Mouse (Mus musculus) layer of hippocampus, postnatal 10 days (tissue): ENCODE measurements at regions not wholly inside any gene's neighbourhood (a gene's known extent, or its start where the extent isn't known, plus 50 kb on each side); places are given as distances from the start of the nearest gene placed in this dataset.

Experiments used
- DNase-seq, 2 experiments: peaks; one replicate each; pipeline ENCODE4 v3.0.0; 2021; ENCODE audit warnings: low spot score in 2 of 2

DNA sequence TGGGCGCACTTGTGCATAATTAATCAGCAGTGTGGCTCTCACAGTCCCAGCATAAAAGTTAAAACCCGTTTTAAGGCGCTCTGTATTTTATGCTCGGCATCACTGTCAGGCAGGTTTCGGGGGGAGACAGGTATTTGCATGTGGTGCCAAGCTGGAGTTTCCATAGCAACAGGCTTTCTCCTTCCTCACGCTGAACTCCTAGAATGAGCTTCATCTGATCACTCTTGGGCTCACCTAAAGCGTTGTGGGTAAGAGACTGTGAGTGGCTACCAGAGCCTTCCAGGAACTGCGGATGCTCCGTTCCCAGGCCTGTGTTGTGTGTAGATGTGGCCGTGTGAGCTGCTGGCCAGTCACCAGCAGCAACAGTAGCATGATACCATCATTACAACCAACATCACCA lies 161.5 kb downstream of the Ajap1 start:
- no peak for DNase-seq

DNA sequence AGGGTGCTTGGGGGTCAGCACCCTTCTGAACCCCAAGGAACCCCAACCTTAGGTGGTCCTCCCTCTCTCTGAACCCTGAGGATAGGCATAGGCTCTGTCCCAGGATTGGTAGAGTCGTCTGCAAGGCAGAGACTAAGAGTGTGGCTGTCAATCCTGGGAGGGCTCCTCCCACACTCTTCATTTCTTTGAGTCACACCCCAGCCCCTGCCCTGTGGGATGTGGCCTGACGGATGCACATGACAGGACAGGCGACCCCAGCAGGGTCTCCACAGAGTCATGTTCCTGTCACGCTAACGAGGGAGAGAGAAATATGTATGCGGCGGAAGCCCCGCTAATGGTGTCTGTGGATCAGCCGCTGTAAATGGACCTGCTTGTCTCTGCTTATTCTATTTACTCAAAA lies 162.0 kb downstream of the Ajap1 start:
- no peak for DNase-seq

DNA sequence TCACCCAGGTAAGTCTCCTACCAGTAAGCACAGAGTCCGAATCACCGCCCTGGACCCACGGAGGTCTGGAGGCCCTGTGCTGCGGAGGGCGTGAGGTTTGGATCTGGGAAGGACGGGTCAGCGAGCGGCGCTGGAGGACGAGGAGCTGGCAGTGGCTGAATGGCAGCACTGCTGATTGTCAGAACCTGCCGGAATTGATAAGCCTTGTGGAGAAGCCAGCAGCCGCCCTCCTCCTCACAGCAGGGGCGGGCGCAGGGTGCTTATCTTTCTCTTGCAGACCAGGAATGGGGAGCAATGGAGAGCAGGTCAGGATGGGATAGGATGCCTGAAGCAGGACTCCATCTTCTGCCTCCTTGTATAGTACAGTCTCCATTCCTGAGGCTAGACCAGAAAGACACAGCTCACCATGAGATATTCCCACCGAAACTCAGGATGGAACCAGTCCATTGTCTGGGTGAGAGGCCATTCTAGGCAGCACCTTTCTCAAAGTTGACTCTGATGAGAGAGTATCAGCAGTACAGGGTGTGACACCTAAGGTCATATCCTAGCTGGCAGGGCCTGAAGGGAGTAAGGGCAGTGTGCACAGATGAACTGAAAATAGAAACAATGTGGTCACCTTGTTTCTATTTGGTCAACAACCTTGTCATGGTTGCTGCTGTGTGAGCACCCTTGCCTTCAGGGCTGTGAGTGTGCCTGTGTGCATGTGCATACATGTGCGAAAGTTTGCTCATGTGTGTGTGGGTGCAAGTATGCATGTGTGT lies 165.5 kb downstream of the Ajap1 start:
- no peak for DNase-seq

DNA sequence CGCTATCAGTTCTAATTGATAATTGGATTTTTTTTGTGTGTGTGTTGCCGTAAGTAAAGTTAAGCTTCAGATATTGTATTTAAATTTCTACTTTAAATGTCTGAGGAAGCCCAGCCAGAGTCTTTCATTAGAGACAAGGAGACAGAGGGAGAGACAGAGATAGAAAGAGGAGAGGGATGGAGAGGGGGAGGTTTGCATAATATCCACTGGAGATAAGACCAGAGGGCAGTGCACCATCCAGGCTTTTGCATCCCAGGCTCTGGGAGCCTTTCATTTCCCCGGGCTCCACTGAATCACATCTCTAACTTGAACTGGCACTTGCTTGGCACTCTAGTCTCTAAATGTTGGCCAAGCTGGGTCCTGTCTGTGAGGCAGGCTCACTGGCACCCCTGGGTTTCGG lies 166.1 kb downstream of the Ajap1 start:
- no peak for DNase-seq

DNA sequence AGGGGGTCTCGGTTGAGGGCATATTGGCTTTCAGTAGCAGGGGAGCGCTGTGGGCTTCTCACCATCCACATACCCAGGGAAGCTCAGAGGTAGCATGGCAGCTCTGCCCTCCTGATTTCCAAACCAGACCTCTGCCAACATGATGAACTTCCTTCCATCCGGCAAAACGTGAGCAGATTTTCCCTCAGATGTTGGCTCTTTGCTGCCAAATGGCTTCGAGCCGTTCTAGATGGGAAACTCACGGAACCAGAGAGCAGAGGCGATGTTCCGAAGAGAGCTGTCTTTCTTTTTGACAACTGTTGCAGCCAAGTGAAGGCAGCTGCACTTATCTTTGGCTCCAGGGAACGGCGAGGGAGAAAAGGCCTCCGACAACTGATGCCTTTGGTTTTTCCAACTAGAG lies 168.7 kb downstream of the Ajap1 start:
- peak; percentile 34 to 54 for DNase-seq

DNA sequence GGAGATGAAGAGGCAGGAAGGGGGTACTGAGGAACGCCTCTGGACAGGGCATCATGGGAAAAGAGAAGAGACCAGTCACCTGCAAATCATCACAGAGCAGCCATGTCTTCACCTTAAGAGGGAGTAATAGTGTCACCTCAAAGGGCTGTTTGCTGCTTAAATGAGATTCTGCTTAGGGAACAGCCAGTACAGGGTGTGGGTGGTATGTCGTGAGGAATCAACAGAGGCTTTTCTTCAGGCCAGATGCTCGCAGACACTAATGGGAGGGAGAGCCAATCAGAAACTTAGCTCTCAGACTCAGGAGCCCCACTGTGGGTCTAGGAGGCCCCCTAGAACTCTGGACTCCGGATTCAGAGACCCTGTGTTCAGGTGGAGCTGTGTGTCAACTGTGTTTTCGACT lies 171.0 kb downstream of the Ajap1 start:
- no peak for DNase-seq

DNA sequence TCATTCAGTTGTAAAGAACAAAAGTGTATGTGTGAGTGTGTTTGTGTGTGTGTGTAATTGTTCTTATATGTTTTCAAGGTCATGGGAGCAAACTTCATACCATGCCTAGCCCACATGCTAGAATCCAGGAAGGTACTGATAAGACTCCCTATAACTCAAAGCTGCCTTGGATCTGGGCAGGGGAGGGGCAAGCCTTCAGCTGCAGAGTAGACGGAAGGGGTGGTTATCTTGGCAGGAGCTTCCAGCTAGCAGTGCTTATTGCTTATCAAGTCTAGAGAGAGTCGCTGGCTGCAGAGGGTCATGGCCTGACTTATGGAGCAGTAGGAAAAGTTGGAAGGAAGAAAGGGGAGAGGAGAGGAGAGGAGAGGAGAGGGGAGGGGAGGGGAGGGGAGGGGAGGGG lies 172.0 kb downstream of the Ajap1 start:
- no peak for DNase-seq

DNA sequence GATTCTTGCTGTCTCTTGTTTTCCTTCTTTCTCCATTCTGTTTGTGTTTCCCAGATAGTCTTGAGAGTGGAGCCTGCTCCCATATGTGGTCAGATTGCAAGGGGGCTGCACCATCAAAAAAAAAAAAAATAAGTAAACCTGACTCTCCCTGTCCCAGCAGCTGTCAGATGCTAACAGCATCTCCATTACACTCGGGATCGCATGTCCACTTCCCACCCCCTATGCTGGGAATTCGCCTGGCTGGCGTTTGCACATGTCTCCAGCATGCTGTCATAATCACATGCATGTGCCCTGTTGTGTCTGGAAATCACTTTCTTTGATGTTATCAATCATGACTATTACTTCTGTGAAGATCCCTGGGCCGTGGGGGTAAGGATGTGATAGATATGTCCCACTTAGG lies 179.1 kb downstream of the Ajap1 start:
- DNase-seq = no peak

DNA sequence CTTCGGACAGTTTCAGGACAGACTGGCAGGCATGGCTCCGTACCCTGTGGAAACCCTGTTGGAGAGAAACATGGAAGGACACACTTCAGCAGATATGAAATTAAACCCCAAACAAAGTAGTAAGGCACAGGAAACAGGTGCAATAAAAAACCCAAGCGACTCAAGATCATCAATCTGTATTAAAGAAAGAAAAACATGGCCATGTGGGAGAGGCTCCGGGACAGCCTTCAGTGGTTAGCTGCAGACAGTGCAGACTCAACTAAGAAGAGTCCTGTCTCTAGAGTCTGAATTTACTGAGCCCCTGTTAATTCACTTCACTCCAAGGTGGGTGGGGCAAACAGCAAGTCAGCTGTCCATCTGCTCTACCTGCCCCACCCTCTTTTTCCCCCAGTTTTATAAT lies 179.8 kb downstream of the Ajap1 start:
- DNase-seq = no peak

DNA sequence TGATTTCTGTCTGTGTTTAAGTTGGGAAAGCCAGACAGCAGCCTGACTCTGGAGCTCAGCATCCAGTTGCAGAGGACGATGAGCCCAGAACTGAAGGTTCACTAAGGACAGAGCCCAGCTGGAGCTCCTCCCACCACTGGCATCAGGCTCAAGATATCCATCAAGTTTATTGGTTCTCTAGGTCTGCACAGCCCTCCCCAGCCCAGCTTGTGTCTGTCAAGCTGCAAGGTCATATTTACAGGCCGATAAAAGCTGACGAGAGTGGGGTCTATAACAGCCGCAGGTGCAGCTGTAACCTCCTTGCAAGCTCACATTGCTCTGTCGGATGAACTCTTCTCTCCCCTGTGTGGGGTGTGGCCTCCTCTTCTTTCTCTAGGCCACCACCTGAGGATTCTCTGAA lies 184.3 kb downstream of the Ajap1 start:
- DNase-seq = no peak

DNA sequence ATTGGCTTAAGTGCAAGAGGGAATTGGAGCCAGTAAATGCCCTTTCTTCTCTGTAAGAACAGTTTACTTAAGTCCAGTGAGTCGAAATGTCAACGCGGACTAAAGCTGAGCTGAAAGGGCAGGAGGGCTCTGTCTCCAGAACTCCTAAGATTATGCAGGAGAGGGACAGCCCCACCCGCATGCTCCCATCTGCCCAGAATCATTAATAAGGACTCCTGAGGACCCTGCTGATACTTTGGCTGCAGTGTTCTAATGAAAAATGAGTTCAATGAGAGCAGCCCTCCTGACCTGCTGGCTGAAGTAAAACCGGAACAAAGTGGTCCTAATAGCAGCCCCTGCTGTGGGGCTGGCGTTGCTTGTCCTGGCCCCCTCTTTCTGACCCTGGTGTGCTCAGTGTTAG lies 187.8 kb downstream of the Ajap1 start:
- no peak for DNase-seq

DNA sequence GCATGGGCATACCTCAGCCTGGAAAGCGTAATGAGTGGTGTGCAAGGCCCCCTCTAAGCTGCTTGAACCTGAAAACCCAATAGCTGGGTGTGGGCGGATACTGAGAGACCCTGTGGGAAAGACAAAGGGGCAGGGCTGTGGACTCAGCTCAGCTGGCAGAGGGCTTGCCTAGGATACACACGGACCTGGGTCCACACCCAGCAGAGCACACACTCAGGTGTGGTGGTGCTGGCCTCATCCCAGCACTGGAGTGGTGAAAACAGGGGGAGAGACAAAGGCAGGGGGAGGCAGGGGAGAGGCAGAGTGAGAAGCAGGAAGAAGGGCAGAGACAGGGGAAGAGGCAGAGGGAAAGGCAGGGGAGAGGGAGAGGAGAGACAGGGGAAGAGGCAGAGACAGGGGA lies 189.5 kb downstream of the Ajap1 start:
- no peak for DNase-seq

DNA sequence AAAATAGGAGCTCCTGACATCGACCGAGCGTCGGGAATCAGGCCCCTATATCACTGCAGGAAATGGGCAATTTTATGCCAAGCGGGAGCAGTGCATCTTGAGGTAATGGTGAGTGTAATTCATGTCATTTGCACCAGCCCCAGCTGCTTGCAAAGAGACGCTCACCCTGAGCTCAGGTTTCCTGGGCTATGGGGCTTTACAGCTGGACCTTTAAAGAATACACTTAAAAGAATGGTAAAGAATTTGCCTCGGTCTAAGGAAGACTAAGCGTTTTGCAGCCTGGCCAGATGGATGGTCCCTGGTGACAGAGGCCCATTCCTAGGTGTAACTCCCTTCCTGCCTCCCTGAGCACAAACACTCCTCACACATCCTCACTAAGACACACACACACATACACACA lies 194.2 kb downstream of the Ajap1 start:
- no peak for DNase-seq

DNA sequence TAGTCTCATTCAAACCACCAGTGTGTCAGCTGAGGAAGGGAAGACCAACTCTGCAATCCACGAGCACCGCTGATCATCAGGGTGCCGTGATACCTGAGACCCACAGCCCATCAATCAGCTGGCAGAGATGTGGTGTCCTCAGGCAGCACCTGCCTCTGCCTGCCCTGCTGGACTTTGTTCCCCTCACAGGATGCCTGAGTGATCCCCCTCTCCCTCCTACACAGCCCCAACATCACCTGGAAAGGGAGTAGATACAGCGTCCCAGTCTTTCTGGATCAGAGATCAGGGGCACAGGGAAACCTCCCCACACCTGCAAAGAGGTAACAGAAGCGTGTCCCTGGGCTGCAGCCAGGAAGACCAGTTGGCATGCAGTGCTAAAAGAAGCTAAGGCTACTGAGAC lies 198.4 kb downstream of the Ajap1 start:
- DNase-seq = no peak

DNA sequence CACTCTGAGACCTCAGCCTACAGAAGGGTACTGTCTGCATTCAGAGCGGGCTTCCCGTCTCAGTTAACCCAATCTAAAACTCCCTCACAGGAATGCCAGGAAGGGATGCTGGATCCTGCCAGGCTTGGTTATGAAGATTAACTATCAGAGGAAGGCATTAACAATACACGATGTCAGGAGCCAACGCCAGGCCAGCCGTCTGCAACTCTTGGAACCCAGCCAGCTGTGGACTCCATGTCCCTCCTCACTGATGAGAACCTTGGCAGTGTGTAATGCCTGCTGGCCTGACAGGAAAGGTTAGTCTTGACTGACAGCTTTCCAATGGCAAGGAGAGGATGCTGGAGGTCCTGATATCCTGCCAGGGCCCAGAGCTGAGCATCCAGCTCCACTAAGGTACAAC lies 206.0 kb downstream of the Ajap1 start:
- DNase-seq = no peak

DNA sequence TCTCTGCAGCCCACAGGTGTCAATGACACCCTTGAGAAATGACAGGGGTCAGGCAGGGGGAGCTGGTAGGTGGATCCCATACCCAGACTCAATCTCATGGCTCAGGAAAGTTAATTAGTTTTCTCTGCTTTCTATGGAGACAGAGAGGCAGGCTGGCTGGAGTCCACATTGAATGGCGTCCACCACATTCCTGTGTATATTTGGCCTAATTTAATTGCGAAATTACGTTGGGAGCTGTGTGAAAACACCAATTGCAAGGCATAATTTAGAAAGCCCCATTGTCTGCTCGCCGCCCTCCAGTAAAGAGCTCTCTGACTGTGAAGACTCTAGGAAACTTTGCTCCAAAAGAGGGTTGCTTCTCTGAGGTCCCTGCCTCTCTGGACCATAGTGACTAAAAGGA lies 211.2 kb downstream of the Ajap1 start:
- no peak for DNase-seq

DNA sequence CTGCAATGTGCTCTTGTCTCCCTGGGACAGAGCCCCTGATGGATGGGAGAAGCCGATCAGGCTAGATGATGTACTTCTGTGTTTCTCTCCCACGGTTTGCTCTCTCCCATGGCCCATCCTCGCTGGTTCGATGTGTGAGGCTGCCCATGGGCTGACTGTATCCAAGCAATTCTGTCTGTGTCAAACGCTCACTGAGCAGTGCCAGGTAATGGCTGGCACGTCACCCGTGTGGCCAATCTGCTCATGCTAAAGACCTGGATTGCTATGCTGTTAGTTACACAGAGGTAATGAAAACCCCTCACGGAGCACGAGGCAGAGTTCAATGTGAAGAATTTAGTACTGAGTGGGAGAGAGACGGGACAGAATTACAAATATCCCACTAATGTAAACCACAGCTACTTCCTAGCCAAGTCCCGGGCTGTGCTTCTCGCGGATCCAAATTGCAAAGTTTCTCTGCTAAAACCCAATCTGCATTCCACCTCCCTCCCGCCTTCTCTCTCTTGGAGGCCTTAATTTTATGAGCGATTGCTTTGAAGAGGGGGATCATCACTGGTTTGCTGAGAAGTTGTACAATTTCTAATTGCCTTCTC lies 219.3 kb downstream of the Ajap1 start:
- peak in 1 of 2 experiments; percentile 21 for DNase-seq

DNA sequence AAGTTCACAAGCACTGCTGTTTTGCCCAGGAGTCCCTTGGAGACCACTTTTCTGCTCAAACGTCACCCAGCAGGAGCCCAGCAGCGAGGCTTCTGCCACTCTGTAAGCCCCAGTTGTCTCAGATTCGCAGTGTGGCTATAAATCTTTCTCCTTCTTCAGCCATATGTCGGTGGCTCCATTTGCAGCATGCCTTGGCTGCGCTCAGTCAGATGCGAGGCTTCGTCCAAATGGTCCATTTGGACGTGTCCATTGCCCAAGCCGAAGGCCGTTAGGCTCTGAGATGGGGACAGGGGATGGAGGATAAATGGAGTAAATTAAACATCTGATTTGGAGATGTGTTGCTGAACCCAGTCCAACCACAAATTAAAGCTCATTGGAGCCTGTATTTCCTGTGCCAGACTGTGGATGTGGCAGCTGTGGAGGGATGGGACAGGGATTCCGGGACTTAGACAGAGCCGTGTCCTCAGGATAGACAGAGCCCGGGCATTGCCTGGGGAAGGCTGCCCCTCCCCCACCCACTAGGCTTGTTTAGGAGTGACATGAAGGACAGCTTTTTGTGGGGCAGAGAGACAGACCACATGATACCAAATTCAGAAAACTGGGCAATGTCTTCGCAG lies 221.6 kb downstream of the Ajap1 start:
- peak; percentile 6 to 23 for DNase-seq

DNA sequence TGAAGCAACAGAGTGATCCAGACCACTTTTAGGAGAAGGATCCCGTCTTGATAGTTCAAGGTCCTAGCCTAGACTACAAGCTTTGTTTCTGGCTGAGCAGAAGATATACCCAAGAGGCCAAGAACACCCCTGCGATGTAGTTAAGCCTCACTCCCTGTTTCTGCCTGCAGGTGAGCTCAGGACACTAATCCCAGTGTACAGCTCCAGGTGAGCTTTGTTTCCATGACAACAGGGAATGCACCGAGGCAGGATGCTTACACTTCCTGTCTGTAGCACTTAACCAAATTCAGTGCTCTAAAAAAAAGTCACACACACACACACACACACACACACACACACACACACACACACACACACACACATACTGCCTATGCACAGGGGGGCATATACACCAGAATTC lies 230.7 kb downstream of the Ajap1 start:
- DNase-seq = no peak

DNA sequence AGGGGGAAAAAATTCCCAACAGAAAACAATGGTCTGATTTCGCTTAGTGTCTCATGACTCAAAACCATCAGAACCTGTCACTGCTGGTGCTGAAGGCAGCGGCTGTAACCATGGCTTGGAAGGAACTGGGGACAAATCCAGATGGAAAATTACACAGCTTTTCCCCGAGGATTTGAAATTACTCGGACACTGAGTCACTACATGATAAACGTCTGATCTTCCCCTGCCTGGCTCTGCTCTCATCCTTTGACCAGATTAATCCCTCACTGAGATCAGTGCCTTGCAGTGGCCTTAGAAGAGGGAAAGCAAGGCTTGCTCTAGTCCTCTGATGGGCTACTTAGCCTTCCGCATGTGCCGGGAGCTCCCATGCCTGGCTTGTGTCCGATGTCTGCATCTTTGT lies 231.3 kb downstream of the Ajap1 start:
- no peak for DNase-seq

DNA sequence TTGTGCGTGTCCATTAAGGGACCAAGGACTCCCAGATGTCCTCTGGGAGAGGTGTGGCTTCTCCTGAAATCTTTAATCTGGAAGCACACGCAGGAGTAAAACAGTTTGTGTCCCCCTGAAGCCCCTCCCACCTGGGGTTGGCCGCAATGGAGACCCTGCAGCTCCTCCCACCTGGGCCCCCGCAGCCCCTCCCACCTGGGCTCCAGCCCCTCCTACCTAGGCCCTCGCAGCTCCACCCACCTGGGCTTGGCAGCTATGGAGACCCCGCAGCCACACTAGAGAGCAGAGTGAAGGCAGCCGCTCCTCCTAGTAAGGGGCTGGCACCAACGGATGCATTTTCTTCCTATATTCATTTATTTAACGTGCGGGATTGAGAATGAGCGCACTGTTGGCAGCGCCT lies 245.9 kb downstream of the Ajap1 start:
- DNase-seq = no peak

DNA sequence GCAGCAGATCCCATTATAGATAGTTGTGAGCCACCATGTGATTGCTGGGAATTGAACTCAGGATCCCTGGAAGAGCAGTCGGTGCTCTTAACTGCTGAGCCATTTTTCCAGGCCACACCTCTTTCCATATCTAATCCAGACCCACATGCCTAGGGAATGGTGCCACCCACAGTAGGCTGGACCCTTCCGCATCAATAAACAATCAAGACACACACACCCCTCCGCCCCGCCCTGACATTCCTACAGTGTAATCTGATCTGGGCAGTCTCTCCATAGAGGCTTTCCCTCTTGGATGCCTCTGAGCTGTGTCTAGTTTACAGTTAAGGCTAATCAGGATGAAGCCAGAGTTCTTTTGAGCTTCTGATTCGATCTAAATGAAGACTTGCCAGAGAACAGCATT lies 248.8 kb downstream of the Ajap1 start:
- no peak for DNase-seq

DNA sequence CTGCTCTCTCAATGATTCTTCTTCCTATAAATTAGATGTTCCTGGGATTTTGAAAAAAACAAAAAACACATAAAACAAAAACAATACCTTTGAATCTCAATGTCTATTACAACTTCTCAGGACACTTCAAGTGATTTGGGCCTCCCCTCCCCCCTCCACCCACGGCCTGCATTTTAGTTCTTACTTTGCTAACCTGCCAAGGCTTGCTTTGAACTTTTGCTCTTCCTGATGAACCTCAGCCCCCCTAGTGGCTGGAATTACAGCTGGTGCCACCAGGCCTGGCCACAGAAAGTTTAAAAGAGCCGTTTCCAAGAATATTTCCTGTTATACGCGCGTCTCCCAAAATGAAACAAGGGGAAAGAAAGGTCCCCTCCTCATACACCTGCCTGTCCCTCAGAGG lies 253.4 kb downstream of the Ajap1 start:
- DNase-seq = no peak
